Mouse (Mus musculus) T-helper 2 cell (primary cell): ENCODE measurements at regions not wholly inside any gene's neighbourhood (a gene's known extent, or its start where the extent isn't known, plus 50 kb on each side); places are given as distances from the start of the nearest gene placed in this dataset.

Experiments used
- in situ Hi-C: fragments of 300-600 bp; cut with MboI, MseI; formaldehyde crosslinking; loops from one replicate; pipeline ENCODE4 v1.15.1; 2025; ENCODE audit warnings: high pct_unique_total_duplicates

DNA sequence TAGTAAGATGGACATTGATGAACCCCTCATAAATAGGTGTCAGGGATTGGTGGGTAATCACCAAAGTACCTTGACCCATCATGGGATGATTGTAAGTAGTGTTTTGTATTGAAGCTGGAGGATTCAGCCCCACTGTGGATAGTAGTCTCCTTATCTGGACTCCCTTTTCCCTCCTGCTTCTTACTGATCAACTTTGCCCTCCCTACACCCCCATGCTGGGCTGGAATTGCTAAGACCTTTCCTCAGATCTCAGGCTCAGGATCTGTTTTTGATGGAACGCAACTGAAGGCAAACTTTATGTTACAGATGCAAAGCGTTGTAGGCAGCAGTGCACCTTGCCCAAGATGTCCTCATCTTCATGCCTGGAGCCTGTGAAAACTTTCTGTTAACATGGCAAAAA lies 73.7 kb upstream of the Pgrmc2 start:
- in situ Hi-C loops, result no loop called here

DNA sequence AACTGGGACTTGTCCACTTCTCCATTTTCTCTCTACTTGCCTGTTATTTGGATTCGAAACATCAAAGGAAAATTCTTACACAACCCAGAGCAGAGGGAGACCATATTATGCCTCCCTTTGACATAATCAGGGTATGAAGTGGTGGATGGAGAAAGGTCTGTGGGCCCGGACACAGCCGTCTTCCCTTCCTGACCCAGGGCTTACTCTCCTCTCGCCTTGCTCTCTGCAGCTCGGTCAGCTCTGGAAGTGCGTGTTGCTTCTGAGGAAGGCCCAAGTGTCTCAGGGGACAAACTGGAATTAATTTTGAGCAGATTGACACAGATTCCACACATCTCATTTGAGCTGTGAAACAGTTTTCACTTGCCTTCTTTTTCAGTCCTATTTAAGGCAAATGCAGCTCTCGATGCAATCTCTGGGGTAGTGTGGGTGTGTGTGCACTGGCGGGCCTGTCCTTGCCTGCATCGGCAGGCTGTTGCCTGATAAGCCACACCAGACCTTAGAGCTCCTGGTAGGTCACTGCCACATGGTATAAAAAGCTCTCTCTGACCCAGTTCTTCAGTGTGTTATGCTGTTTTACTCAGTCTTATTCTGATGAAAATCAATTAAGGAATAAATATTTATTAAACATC lies 72.4 kb upstream of the Pgrmc2 start:
- in situ Hi-C loops, result no loop called here

DNA sequence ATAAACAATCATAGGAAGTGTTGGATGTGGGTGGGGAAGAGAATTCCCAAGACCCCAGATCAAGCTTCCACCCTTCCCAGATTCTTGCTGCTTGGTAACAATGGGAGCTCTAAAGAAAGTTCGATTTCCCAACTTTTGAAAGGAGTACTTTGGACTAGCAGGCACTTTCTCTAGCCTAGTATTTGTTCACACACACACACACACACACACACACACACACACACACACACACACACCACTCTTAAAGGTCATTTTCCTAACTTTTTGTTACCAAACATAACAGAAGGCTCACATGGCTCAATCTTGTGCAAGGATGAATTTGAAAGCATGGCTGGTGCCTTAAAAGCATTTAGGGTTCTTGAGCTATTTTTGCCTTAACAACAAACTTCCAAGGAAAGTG lies 71.6 kb upstream of the Pgrmc2 start:
- in situ Hi-C loops, result no loop called here

GRCm38 (mm10) chr3:41151989-41152388 lies 69.1 kb upstream of the Pgrmc2 start:
- in situ Hi-C loops, result no loop called here

GRCm38 (mm10) chr3:41140391-41140790 lies 57.5 kb upstream of the Pgrmc2 start:
- in situ Hi-C loops, result no loop called here

DNA sequence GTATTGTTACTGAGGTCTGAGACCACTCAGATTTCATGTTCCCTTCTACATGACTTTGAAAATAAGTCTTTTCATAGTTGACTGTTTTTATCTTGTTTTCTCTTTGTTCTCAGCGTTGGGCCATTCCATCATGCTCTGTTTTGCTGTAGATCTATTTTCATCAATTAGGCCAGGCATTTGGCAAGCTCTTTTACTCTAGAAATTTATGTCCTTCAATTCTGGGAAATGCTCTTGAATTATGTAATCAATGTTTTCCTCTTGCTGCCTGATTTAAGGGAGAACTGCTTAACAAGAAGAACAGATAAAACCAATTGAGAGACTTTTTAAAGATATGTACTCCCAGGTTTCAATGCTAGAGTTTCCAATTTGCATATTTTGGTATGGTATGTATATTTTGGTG lies 55.1 kb upstream of the Pgrmc2 start:
- in situ Hi-C loops, result no loop called here

DNA sequence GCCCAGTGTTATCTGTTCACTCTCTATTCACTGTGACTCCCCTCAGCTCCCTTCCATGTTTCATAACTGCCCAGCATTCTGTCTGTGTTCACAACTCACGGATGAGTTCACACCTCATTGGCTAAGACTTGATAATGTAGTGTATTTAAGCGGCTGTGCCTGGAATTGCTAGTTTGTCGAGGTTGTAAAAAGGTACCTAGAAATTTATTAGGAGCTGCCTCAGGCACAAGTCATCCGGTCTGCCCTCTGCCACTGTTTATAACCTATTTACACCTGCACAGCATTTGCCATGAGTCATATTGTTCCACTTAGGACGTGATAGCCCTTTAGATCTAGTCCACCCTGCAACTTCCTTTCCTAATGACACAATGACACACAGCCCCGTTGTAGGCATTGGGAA lies 50.0 kb upstream of the Pgrmc2 start:
- in situ Hi-C loops, result no loop called here
